Mouse (Mus musculus): ENCODE data around the gene Kcnj14. TPM values are rescaled to one million over a fixed set of nuclear protein-coding genes. Genes with fewer than 3 reads are reported as not detected.
A peak's percentile ranks its signal among the peaks of the same experiment; 100 is the strongest.

Gene Kcnj14
- polyA plus RNA-seq, 1 experiment from 2014 or later, result 0.72 TPM

DNA sequence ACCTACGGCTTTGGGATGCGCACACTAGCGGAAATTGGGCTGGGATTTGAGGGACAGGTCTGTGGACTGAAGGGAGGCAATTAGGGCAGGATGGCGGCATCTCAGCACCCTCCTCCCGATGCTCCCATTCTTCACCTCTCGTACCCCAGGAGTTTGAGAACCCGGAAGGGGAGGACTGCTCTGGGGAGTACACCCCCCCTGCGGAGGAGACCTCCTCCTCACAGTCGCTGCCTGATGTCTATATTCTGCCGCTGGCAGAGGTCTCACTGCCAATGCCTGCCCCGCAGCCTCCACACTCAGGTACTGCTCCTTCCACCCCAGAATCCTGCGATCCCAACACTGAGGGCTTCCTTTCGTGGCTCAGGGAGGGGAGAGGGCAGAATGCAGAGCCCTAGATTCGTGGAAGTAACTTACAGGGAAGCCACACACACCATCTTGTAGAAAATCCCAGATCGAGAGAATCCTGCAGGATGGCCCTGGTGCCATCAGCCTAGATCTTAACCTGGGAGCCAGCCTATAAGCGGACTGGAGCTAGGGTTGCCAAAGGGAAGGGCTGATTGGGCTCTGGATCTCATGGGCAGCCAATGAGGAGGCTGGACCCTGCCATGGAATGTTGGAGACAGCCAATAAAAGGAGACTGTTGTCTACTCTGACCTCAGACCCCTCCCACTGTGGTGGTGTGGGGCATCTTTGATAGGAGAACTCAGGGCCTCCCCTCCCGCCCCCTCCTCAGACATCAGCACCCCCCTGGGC is 37.7 kb downstream of the Kcnj14 start:
- H3K4me1 ChIP-seq, result peaks cover 46% of the 10 kb centered on the region
- H3K4me3 ChIP-seq, result peak overlapping the region; percentile 95
- WGBS, result 12% methylated on average over 17 of the region's 17 CpGs
- peaks cover 21% of the 10 kb centered on the region for H3K27me3 ChIP-seq (ENCODE audit: low read depth, poor library complexity, severe bottlenecking)
- peak; percentile 59 for DNase-seq (ENCODE audit: low spot score)
- no peaks in the 10 kb centered on the region; the same call in 1 of the 2 replicates for H3K9me3 ChIP-seq (replicated peaks)
- peaks cover 52% of the 10 kb centered on the region for H3K36me3 ChIP-seq
- peak overlapping the region; percentile 94 for H3K27ac ChIP-seq (replicated peaks)

DNA sequence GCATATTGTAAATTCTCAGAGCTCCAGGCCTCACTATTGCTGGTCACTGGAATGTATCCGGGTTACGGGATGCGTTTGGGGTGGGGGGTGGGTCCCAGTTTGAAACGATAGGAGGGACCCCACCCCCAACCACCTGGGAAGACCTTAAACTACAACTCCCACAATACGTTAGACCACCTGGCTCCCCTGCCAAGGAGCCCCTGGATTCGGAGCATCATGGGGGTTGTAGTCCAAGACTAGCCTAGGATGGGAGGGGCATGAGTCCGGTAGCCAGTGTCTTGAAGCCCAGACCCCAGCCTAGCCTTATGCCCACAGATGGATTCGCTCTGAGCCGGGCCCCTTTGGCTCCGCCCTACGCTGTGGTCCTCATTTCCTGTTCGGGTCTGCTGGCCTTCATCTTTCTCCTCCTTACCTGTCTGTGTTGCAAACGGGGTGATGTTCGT is 38.4 kb downstream of the Kcnj14 start:
- H3K4me1 ChIP-seq, result peaks cover 46% of the 10 kb centered on the region
- peak overlapping the region; percentile 94 for H3K27ac ChIP-seq (replicated peaks)
- H3K9me3 ChIP-seq (replicated peaks), result no peaks in the 10 kb centered on the region; the same call in 1 of the 2 replicates
- DNase-seq (ENCODE audit: low spot score), result peak; percentile 76
- under 1% methylated on average over 14 of the region's 14 CpGs for WGBS
- H3K27me3 ChIP-seq (ENCODE audit: low read depth, poor library complexity, severe bottlenecking), result peaks cover 21% of the 10 kb centered on the region
- peak overlapping the region; percentile 95 for H3K4me3 ChIP-seq
- peaks cover 45% of the 10 kb centered on the region for H3K36me3 ChIP-seq

DNA sequence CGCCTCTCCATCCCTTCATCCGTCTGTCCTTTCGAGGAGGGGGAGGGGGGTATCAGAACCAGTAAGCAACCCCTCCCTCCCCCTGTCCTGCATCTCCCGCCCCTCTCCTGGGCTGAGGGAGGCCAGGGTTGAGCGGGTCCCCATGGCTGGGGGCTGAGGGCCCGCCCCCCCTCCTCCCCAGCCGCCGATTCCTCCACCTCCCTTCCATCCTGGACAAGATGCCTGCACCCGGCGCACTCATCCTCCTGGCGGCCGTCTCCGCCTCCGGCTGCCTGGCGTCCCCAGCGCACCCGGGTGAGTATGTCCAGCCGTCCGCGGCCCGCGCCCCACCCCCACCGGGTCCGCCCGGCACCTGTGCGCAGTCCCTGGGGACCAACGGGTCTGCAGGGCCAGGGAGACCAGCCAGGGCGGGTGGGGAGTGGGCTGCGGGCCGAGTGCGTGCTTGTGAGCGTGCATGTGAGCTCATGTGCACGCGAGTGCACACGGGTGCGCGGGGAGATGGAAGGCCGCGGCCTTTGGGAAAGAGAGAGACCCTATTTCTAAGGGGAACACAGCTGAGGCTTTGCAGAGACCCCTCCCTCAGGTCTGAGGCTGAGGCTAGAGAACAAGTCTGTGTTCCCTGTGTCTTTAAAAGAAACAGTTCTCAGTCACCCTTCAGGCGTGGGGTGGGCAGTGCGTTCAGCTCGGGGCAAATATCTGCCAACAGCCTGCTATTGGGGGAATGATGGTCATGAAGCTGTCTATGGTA is 39.0 kb downstream of the Kcnj14 start:
- Histone ChIP-seq H3K4me1 (peaks cover 46% of the 10 kb centered on the region), H3K4me3 (peak overlapping the region; percentile 95), H3K27ac (replicated peaks) (peak overlapping the region; percentile 94), H3K27me3 (ENCODE audit: low read depth, poor library complexity, severe bottlenecking) (peaks cover 21% of the 10 kb centered on the region), H3K9me3 (replicated peaks) (no peaks in the 10 kb centered on the region; the same call in 1 of the 2 replicates), H3K36me3 (peaks cover 39% of the 10 kb centered on the region)
- under 1% methylated on average over 38 of the region's 42 CpGs for WGBS
- DNase-seq (ENCODE audit: low spot score), result no peak

DNA sequence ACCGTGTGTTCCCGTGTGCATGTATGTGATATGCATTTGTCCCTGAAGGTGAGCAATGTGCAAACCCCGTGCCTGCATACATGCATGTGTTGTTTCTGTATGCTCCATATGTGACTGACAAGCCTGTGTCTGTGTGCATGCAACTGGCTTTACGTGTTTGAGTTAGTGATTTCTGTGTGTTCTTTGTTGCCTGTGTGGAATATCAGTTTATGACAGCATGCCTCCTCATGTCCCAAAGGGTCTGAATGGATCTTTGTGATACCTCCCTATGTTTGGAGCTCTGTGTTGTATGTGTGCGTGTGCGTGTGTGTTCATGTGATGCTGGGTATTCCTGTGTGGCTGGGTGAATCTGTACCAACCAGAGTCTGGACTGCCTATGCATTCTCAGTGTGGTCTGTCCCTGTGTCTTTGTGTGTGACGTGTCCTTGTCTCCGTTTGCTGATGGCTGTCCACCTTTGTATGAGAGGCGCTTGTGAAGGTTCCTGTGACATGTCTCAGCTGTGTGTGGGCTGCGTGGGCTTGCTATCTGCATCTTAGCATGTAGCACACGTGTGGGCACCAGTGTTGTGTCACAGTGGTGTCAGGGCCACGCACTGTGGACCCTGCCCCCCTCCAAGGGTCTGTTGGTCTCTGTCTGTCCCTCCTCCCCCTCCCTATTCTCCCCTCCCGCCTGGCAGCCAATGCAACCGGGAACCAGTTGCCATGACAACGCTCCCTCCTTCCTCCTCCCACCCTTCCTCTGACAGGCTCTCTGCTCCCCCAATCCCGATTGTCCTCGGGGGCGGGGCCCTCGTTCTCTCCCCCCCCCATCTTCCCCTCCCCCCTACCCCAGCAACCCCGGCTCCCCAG is 39.8 kb downstream of the Kcnj14 start, which contains the start of gene Sult2b1:
Gene Sult2b1, minus strand, starts transcription at position 146 of the 849 bp plus-strand sequence.
- peak; percentile 94 for DNase-seq (ENCODE audit: low spot score)
- peaks cover 21% of the 10 kb centered on the region for H3K27me3 ChIP-seq (ENCODE audit: low read depth, poor library complexity, severe bottlenecking)
- peak within 1 kb of the TSS; percentile 95 for H3K4me3 ChIP-seq
- H3K4me1 ChIP-seq, result peaks cover 46% of the 10 kb centered on the region
- peaks cover 31% of the 10 kb centered on the region for H3K36me3 ChIP-seq
- peak within 1 kb of the TSS; percentile 94 for H3K27ac ChIP-seq (replicated peaks)
- H3K9me3 ChIP-seq (replicated peaks), result no peaks in the 10 kb centered on the region; the same call in 1 of the 2 replicates
- WGBS, result 25% methylated on average over 20 of the region's 20 CpGs

DNA sequence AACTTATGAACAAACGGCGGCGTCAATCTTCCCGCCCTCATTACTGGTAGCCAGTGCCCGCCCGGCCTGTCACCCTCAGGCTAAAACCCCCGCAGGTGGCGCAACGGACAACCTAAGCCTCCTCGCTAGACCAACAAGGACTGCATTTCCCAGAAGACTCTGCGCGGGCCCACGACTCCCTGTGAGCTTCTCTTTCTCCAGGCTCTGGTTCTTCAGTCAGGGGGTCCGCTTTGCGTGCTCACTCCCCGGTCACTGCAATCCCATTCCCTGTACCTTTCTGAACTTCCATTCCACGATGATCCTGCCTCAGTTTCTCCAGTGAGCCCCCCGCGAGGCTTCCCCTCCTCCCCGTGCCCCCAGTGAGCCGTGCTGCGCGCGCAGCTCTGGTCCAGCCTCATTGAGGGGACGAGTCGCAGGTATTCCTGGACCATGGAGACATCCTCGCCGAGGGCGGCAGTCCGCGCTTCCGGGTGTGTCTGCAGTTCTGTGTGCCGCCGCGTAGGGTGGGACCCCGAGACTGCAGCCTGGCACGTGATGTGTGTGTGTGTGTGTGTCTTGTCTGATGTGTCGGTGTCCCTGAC is 41.0 kb downstream of the Kcnj14 start, which contains the start of gene Lmtk3:
Gene Lmtk3, plus strand, starts transcription at position 228 of the 581 bp plus-strand sequence.
- Histone ChIP-seq H3K4me1 (peaks cover 57% of the 10 kb centered on the region), H3K27me3 (ENCODE audit: low read depth, poor library complexity, severe bottlenecking) (peaks cover 27% of the 10 kb centered on the region)
- under 1% methylated on average over 38 of the region's 38 CpGs for WGBS

GRCm38 (mm10) chr7:45782271-45782670 is 42.3 kb downstream of the Kcnj14 start:
- no peak for DNase-seq (ENCODE audit: low spot score)
- WGBS, result 71% methylated on average over 4 of the region's 4 CpGs
- H3K4me1 ChIP-seq, result peaks cover 52% of the 10 kb centered on the region

More for the DNA sequence above, 41.0 kb downstream of the Kcnj14 start, which contains the start of gene Lmtk3:
- Histone ChIP-seq H3K36me3 (peaks cover 19% of the 10 kb centered on the region), H3K27ac (replicated peaks) (peak within 1 kb of the TSS; percentile 94), H3K4me3 (peak within 1 kb of the TSS; percentile 95), H3K9me3 (replicated peaks) (no peaks in the 10 kb centered on the region)
- DNase-seq (ENCODE audit: low spot score), result peak; percentile 80

GRCm38 (mm10) chr7:45779081-45779641 is 45.4 kb downstream of the Kcnj14 start:
- Histone ChIP-seq H3K9me3 (replicated peaks) (no peaks in the 10 kb centered on the region), H3K27me3 (ENCODE audit: low read depth, poor library complexity, severe bottlenecking) (peaks cover 18% of the 10 kb centered on the region), H3K4me1 (peaks cover 22% of the 10 kb centered on the region), H3K36me3 (no peaks in the 10 kb centered on the region), H3K27ac (replicated peaks) (peak overlapping the region; percentile 19; the same call in 1 of the 2 replicates), H3K4me3 (peak overlapping the region; percentile 29)
- DNase-seq (ENCODE audit: low spot score), result no peak
- 24% methylated on average over 22 of the region's 22 CpGs for WGBS

More at GRCm38 (mm10) chr7:45782271-45782670, 42.3 kb downstream of the Kcnj14 start:
- no peak overlapping the region for H3K4me3 ChIP-seq
- peaks cover 6% of the 10 kb centered on the region; the same call in 1 of the 2 replicates for H3K36me3 ChIP-seq
- H3K9me3 ChIP-seq (replicated peaks), result no peaks in the 10 kb centered on the region
- peaks cover 26% of the 10 kb centered on the region for H3K27me3 ChIP-seq (ENCODE audit: low read depth, poor library complexity, severe bottlenecking)
- H3K27ac ChIP-seq (replicated peaks), result no peak overlapping the region

- Histone ChIP-seq H3K27me3 (ENCODE audit: low read depth, poor library complexity, severe bottlenecking) (peaks cover 8% of the 10 kb centered on the region; the same call in 1 of the 2 replicates), H3K4me3 (no peak overlapping the region), H3K27ac (replicated peaks) (no peak overlapping the region), H3K9me3 (replicated peaks) (no peaks in the 10 kb centered on the region), H3K4me1 (peaks cover 11% of the 10 kb centered on the region), H3K36me3 (no peaks in the 10 kb centered on the region)
- 82% methylated on average over 7 of the region's 7 CpGs for WGBS
- DNase-seq (ENCODE audit: low spot score), result no peak
Observed at GRCm38 (mm10) chr7:45775237-45775636, 49.3 kb downstream of the Kcnj14 start.

- Histone ChIP-seq H3K4me1 (no peaks in the 10 kb centered on the region), H3K9me3 (replicated peaks) (no peaks in the 10 kb centered on the region), H3K36me3 (no peaks in the 10 kb centered on the region), H3K27ac (replicated peaks) (no peak overlapping the region), H3K27me3 (ENCODE audit: low read depth, poor library complexity, severe bottlenecking) (no peaks in the 10 kb centered on the region), H3K4me3 (no peak overlapping the region)
- 63% methylated on average over 4 of the region's 4 CpGs for WGBS
- DNase-seq (ENCODE audit: low spot score), result no peak
Observed at GRCm38 (mm10) chr7:45771101-45771500, 53.5 kb downstream of the Kcnj14 start.

DNA sequence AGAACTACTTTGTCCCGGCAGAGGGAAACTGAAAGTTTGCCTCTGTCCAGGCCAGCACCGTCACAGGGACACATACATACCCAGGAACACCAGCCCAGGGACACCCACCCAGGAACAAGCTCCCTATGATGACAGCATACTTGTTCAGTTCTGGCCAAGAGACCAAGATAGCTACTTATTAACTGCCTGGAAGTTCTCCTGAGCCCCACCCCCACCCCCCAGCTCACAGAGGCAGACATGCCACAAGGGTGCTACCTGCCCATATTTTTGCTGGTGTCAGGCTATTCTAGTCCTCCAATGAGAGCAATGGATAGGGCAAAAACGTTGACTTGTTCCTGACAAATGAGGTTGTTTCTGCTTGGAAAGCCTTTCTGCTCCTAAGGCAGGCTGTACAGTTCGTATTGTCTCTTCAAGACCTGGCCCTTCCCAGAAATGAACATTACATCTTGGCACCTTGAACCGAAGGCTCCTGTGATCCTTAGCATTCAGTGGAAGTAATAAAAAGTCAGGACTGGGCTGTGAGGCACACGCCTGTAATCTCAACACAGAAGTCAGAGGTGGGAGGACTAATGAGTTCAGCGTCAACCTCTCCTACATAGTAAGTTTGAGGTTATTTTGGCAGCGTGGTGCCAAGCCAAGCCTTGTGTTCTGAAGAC is 54.0 kb downstream of the Kcnj14 start:
- DNase-seq (ENCODE audit: low spot score), result no peak
- Histone ChIP-seq H3K27ac (replicated peaks) (no peak overlapping the region), H3K36me3 (no peaks in the 10 kb centered on the region), H3K4me1 (no peaks in the 10 kb centered on the region), H3K4me3 (no peak overlapping the region), H3K27me3 (ENCODE audit: low read depth, poor library complexity, severe bottlenecking) (no peaks in the 10 kb centered on the region), H3K9me3 (replicated peaks) (no peaks in the 10 kb centered on the region)
- WGBS, result 82% methylated on average over 8 of the region's 8 CpGs

GRCm38 (mm10) chr7:45767500-45767899 is 57.1 kb downstream of the Kcnj14 start:
- DNase-seq (ENCODE audit: low spot score), result no peak
- Histone ChIP-seq H3K36me3 (no peaks in the 10 kb centered on the region), H3K27ac (replicated peaks) (no peak overlapping the region), H3K4me1 (no peaks in the 10 kb centered on the region), H3K4me3 (no peak overlapping the region), H3K27me3 (ENCODE audit: low read depth, poor library complexity, severe bottlenecking) (no peaks in the 10 kb centered on the region), H3K9me3 (replicated peaks) (no peaks in the 10 kb centered on the region)
- WGBS, result 92% methylated on average over 6 of the region's 6 CpGs
